Mouse (Mus musculus) left cerebral cortex, postnatal 25 days (tissue): ENCODE results near the gene Gm14327. TPM values are rescaled to one million over a fixed set of nuclear protein-coding genes. Genes with fewer than 3 reads are reported as not detected.
"Not testable (repeated sequence)": the region's sequence is repeated elsewhere in the genome, so short reads cannot be mapped to it uniquely, and the experiment has no call there.

Experiments
- DNase-seq, 2 experiments: peaks; one replicate each; pipeline ENCODE4 v3.0.0; 2022; ENCODE audit warnings: low spot score in 2 of 2, mixed read lengths in 1 of 2
- intact Hi-C: fragments of 180-260 bp; cut with DNase I; formaldehyde crosslinking; loops from one replicate; pipeline ENCODE4 v1.15.1; 2025
- total RNA-seq, 2 experiments: library from RNA; stranded (reverse); gene quantifications; 2 replicates each; pipeline ENCODE4 v1.2.3; 2021

The Gm14327 gene
- total RNA-seq = 1 to 10 TPM; 5.5 to 6.5 TPM

- intact Hi-C loops, DNase-seq: not testable (repeated sequence)
Observed at GRCm38 (mm10) chr2:177897046-177897578, at the start of gene Gm14327. Gene Gm14327, plus strand, starts transcription at chr2:177897096.

- intact Hi-C loops, DNase-seq: not testable (repeated sequence)
Observed at GRCm38 (mm10) chr2:177862254-177862653, 34.6 kb upstream of the Gm14327 start.

GRCm38 (mm10) chr2:177887743-177888142, 9.2 kb upstream of the Gm14327 start:
- intact Hi-C loops, DNase-seq: not testable (repeated sequence)

- intact Hi-C loops, DNase-seq: not testable (repeated sequence)
Observed at GRCm38 (mm10) chr2:177898171-177898570, 1.3 kb downstream of the Gm14327 start.

- intact Hi-C loops, DNase-seq: not testable (repeated sequence)
Observed at GRCm38 (mm10) chr2:177903276-177903675, 6.4 kb downstream of the Gm14327 start.

- DNase-seq, intact Hi-C loops: not testable (repeated sequence)
Observed at GRCm38 (mm10) chr2:177925563-177926103, 28.7 kb downstream of the Gm14327 start, which contains the start of gene Zfp972. Gene Zfp972, minus strand, starts transcription at chr2:177925613.

Other genes starting within 250 kb of the Gm14327 start
- 10 to 100 TPM; 29.8 to 35.8 TPM for gene Gm14322, start 137.8 kb upstream of the Gm14327 start, total RNA-seq
- gene Gm14325, start 56.8 kb upstream of the Gm14327 start, total RNA-seq = 100 to 1,000 TPM; 134 to 150 TPM
- gene Zfp972, start 28.5 kb downstream of the Gm14327 start, total RNA-seq = 1 to 10 TPM in 1 of 2 experiments, under 1 TPM in 1; 0.96 to 2.0 TPM
- gene Gm14326, start 60.2 kb downstream of the Gm14327 start, total RNA-seq = 10 to 100 TPM; 47.4 to 54.2 TPM
- 10 to 100 TPM; 20.2 to 23.6 TPM for gene Zfp971, start 126.2 kb downstream of the Gm14327 start, total RNA-seq
- gene Zfp931, start 181.4 kb downstream of the Gm14327 start, total RNA-seq = 10 to 100 TPM; 22.6 to 23.7 TPM
- 100 to 1,000 TPM; 158 TPM for gene Phactr3, start 221.9 kb downstream of the Gm14327 start, total RNA-seq